Mouse (Mus musculus): ENCODE results near the gene Elovl2.
"Not testable (repeated sequence)": the region's sequence is repeated elsewhere in the genome, so short reads cannot be mapped to it uniquely, and the experiment has no call there.

Gene Elovl2

GRCm38 (mm10) chr13:41233241-41233640 lies 13.0 kb upstream of the Elovl2 start:
- DNase-seq (ENCODE audit: low spot score) = no peak

GRCm38 (mm10) chr13:41232209-41232608 lies 12.0 kb upstream of the Elovl2 start:
- no peak for DNase-seq (ENCODE audit: low spot score)

- DNase-seq (ENCODE audit: low spot score) = no peak
Observed at GRCm38 (mm10) chr13:41231389-41231983, 11.3 kb upstream of the Elovl2 start.

- no peak for DNase-seq (ENCODE audit: low spot score)
Observed at GRCm38 (mm10) chr13:41230256-41230655, 10.1 kb upstream of the Elovl2 start.

- DNase-seq (ENCODE audit: low spot score) = no peak
Observed at GRCm38 (mm10) chr13:41228060-41228459, 7.9 kb upstream of the Elovl2 start.

- no peak for DNase-seq (ENCODE audit: low spot score)
Observed at GRCm38 (mm10) chr13:41226513-41226912, 6.3 kb upstream of the Elovl2 start.

GRCm38 (mm10) chr13:41219687-41220303 lies 410 bp downstream of the Elovl2 start:
- no peak for DNase-seq (ENCODE audit: low spot score)

- no peak for DNase-seq (ENCODE audit: low spot score)
Observed at GRCm38 (mm10) chr13:41219056-41219455, 1.1 kb downstream of the Elovl2 start.

GRCm38 (mm10) chr13:41216236-41216635 lies 4.0 kb downstream of the Elovl2 start:
- DNase-seq (ENCODE audit: low spot score) = no peak

GRCm38 (mm10) chr13:41215669-41216068 lies 4.5 kb downstream of the Elovl2 start:
- no peak for DNase-seq (ENCODE audit: low spot score)

GRCm38 (mm10) chr13:41212558-41213322 lies 7.5 kb downstream of the Elovl2 start:
- no peak for DNase-seq (ENCODE audit: low spot score)

GRCm38 (mm10) chr13:41211276-41211675 lies 8.9 kb downstream of the Elovl2 start:
- no peak for DNase-seq (ENCODE audit: low spot score)

GRCm38 (mm10) chr13:41206241-41206640 lies 14.0 kb downstream of the Elovl2 start:
- DNase-seq (ENCODE audit: low spot score) = no peak

- DNase-seq (ENCODE audit: low spot score) = not testable (repeated sequence)
Observed at GRCm38 (mm10) chr13:41205568-41205967, 14.6 kb downstream of the Elovl2 start.

- DNase-seq (ENCODE audit: low spot score) = no peak
Observed at GRCm38 (mm10) chr13:41203691-41204090, 16.5 kb downstream of the Elovl2 start.

- DNase-seq (ENCODE audit: low spot score) = no peak
Observed at GRCm38 (mm10) chr13:41203289-41203688, 16.9 kb downstream of the Elovl2 start.

- no peak for DNase-seq (ENCODE audit: low spot score)
Observed at GRCm38 (mm10) chr13:41200861-41201260, 19.3 kb downstream of the Elovl2 start.

GRCm38 (mm10) chr13:41195640-41196333 lies 24.4 kb downstream of the Elovl2 start:
- no peak for DNase-seq (ENCODE audit: low spot score)

- DNase-seq (ENCODE audit: low spot score) = no peak
Observed at GRCm38 (mm10) chr13:41187886-41188285, 32.3 kb downstream of the Elovl2 start.

- DNase-seq (ENCODE audit: low spot score) = peak; percentile 3
Observed at GRCm38 (mm10) chr13:41158426-41158825, 61.8 kb downstream of the Elovl2 start.

GRCm38 (mm10) chr13:41153146-41153545 lies 67.1 kb downstream of the Elovl2 start:
- DNase-seq (ENCODE audit: low spot score) = no peak

GRCm38 (mm10) chr13:41146271-41146670 lies 73.9 kb downstream of the Elovl2 start:
- peak; percentile 60 for DNase-seq (ENCODE audit: low spot score)
